Mouse (Mus musculus): ENCODE results near the gene Etfdh. TPM values are rescaled to one million over a fixed set of nuclear protein-coding genes. Genes with fewer than 3 reads are reported as not detected.

Etfdh gene
- 444 and 454 TPM in 2 replicates for total RNA-seq (2021)
- long read RNA-seq, experiment 1, transcript Etfdh-201 (13 exons, 2,377 nt): major isoform, 327 of 367 reads
- long read RNA-seq, experiment 1, partial matches to known transcripts: 22 of 367 reads
- long read RNA-seq, experiment 1, other reads (novel, unspliced or antisense): 15 of 367 reads
- long read RNA-seq, experiment 2, transcript Etfdh-201 (13 exons, 2,377 nt): major isoform, 245 of 273 reads
- long read RNA-seq, experiment 2, partial matches to known transcripts: 8 of 273 reads
- long read RNA-seq, experiment 2, other reads (novel, unspliced or antisense): 18 of 273 reads

DNA sequence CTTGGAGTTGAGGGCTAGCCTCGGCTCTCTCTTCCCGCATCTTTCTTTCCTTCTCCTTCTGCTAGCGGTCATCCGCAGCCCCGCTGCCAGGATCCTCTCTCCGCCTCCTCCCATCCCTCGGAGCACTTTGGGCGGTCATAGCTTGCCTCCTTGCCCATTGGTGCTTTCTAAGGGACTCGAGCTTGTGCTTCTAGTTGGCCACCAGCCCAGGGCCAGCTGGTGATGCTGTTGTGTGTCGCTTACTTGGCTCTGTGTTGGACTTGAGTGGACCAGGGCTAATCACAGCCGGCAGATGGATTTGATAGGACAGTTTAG is at the start of gene Etfdh:
Gene Etfdh (minus strand): TSS at position 85 of the 315 bp plus-strand sequence.
- peak; percentile 88 for DNase-seq

DNA sequence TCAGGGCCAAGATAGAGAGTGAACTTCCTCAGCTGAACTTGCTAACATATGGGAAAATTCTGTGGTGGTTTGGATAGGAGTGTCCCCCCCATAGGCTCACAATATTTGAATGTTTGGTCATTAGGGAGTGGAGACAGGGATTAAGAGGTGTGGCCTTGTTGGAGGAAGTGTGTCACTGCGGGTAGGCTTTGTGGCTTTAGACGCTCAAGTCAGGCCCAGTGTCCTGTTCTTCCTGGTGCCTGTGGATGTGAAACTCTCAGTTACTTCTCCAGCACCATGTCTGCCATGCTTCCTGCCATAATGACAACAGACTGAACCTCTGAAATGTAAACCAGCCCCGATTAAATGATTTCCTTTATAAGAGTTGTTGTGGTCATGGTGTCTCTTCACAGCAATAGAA is 47.1 kb upstream of the Etfdh start:
- no peak for DNase-seq

DNA sequence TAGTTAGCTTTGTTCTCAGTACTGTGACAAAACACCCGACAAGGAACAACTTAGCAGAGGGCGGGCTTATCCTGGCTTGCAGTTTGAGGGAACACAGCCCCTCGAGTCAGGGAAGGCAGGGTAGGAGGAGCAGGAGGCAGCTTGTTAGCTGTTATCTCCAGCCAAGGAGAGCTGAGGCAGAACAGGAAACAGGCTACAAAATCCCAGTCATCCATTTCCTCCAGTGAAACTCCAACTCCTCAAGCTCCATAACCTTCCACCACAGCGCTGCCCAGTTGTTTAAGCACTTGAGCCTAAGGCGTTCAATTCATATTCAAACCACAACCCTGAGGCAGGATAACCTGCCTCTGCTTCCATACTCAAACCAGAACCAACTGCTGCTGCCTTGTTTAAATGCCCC is 45.3 kb upstream of the Etfdh start:
- no peak for DNase-seq

DNA sequence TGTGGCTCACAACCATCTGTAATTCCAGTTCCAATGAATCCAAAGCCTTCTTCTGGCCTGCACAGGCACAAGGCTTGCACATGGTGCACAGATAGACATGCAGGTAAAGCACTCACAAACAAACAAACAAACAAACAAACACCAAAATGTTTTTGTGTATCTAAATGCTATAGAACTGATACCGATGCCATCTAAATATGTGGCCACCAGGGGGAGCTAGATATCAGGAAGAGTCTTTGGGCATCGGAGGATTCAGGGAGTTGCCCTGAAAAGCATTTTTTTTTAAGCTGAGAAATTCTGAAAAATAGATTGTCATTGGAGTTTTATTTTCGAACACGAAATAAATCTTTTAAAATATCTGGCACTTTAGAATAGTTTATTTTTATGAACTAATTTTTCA is 43.8 kb upstream of the Etfdh start:
- DNase-seq: peak; percentile 78

DNA sequence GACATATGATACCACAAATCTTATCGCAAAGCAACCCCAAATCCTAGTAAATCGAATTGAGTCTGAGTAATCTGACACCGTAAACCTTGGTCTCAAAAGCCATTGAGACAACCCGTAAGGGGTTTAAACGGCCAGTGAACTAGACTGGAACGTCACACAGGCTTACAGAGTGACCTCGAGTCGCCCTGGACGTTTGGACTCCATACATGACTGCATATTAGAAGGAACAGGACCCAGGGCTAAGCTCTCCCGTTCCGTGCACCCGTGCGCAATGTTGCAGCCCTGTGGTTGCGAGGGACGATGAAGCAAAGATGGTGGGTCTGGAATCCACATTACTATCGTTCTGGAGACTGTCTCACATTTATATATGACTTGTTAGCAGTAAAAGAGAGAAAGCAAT is 42.9 kb upstream of the Etfdh start:
- DNase-seq: no peak

GRCm38 (mm10) chr3:79670556-79670955 is 41.3 kb upstream of the Etfdh start:
- DNase-seq: no peak

- peak; percentile 57 for DNase-seq
Measured at GRCm38 (mm10) chr3:79664787-79665408, 35.6 kb upstream of the Etfdh start.

- no peak for DNase-seq
Measured at GRCm38 (mm10) chr3:79656682-79657081, 27.4 kb upstream of the Etfdh start.

- DNase-seq: no peak
Measured at GRCm38 (mm10) chr3:79652129-79652528, 22.8 kb upstream of the Etfdh start.

- peak; percentile 95 for DNase-seq
Measured at GRCm38 (mm10) chr3:79628561-79629415, 512 bp downstream of the Etfdh start, which contains the start of gene 4930579G24Rik. Gene 4930579G24Rik, plus strand, starts transcription at chr3:79629079.

GRCm38 (mm10) chr3:79628182-79628560 is 1.1 kb downstream of the Etfdh start:
- no peak for DNase-seq

GRCm38 (mm10) chr3:79627484-79628181 is 1.7 kb downstream of the Etfdh start:
- DNase-seq: no peak

DNA sequence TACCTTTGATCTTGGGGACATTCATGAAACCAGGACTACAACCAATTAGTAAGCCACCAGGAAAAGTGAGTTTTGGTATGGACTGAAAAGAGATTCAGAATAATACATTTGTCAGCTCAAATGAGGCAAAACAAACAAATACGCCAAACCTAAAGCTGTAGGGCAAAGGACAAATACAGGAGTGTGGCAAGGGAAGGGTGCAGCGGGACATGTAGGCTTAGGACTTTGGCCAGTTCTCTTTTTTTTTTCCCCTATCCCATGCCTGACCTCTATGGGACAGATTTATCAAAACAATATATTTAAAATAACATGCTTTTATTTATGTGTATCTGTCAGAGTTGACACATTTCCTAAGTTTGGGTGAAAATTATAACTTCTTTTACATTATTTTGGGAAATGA is 19.4 kb downstream of the Etfdh start:
- no peak for DNase-seq

GRCm38 (mm10) chr3:79595468-79595867 is 33.8 kb downstream of the Etfdh start:
- DNase-seq: no peak

- no peak for DNase-seq
Measured at GRCm38 (mm10) chr3:79591793-79592471, 37.4 kb downstream of the Etfdh start.

GRCm38 (mm10) chr3:79590863-79591792 is 38.2 kb downstream of the Etfdh start, which contains the start of gene Ppid:
Gene Ppid, plus strand, starts transcription at chr3:79591342.
- DNase-seq: peak; percentile 88

DNA sequence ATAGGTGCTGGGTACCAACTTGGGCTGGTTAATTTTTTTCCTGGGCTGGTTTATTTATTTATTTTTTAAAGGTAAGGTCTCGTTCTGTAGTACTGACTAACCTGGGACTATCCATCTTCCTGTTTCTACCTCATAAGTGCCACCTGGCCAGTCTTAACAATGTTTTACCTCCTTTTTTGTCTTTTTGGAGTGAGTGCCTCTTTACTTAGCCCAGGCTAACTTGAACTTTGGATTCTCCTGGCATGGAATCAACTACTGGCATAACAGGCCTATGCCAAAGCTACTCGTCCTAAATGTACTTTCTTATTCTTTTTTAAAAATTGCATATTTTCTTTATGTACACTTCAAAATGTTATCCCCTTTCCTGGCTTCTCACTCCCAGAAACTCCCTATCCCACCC is 39.6 kb downstream of the Etfdh start:
- no peak for DNase-seq

DNA sequence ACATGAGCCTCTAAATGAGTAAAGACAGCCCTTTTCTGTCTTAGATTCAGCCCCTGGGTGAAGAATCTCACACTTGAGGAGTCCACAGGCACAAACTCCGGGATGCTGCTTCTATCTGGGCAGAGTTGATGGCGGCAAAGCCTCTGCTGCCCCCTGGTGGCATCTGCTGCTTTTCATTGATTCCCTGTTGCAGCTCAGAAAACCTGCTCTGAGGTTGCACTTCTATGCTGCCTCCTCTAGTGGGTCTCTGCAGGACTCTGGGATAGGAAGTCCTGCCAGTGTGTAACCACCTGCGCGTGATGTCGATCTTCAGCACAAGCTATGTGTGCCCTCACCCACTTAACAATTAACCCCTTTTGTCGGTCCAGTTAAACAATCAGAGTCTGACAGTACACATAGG is 42.5 kb downstream of the Etfdh start:
- DNase-seq: peak; percentile 92

GRCm38 (mm10) chr3:79579891-79580575 is 49.3 kb downstream of the Etfdh start:
- DNase-seq: no peak

GRCm38 (mm10) chr3:79578164-79578563 is 51.1 kb downstream of the Etfdh start:
- no peak for DNase-seq

Measured in adrenal gland, postnatal 14 days (tissue).